Mouse (Mus musculus) neural tube, embryonic 15.5 days (tissue): ENCODE measurements around the gene Lpp. TPM values are rescaled to one million over a fixed set of nuclear protein-coding genes. Genes with fewer than 3 reads are reported as not detected.

Experiments used
- ATAC-seq: fragments of 200-750 bp; cut with Nextera tagmentation; 2 replicates; pipeline ENCODE4 v1.8.0; 2017; ENCODE audit warnings: mild to moderate bottlenecking, moderate TSS enrichment, moderate library complexity; ENCODE audit not compliant: low FRiP score
- H3K27ac ChIP-seq: fragments of 300-500 bp; sonication (generic); replicated peaks from 2 replicates; pipeline ENCODE4 v1.5.1; 2015; ENCODE audit warnings: mild to moderate bottlenecking, inconsistent platforms
- H3K27me3 ChIP-seq: fragments of 300-500 bp; sonication (generic); replicated peaks from 2 replicates; pipeline ENCODE4 v1.6.1; 2015; ENCODE audit warnings: inconsistent platforms
- H3K36me3 ChIP-seq: fragments of 300-500 bp; sonication (generic); 2 replicates; pipeline ENCODE4 v1.6.1; 2015; ENCODE audit warnings: inconsistent platforms
- H3K4me1 ChIP-seq: fragments of 300-500 bp; sonication (generic); 2 replicates; pipeline ENCODE4 v1.6.1; 2015; ENCODE audit warnings: inconsistent platforms
- H3K4me2 ChIP-seq: fragments of 300-500 bp; sonication (generic); 2 replicates; pipeline ENCODE4 v1.6.1; 2015; ENCODE audit warnings: inconsistent platforms, mild to moderate bottlenecking, moderate library complexity
- H3K4me3 ChIP-seq: fragments of 300-500 bp; sonication (generic); replicated peaks from 2 replicates; pipeline ENCODE4 v1.5.1; 2015; ENCODE audit warnings: mild to moderate bottlenecking, inconsistent platforms
- H3K9ac ChIP-seq: fragments of 300-500 bp; sonication (generic); replicated peaks from 2 replicates; pipeline ENCODE4 v1.6.1; 2015; ENCODE audit warnings: mild to moderate bottlenecking, inconsistent platforms
- H3K9me3 ChIP-seq: fragments of 300-500 bp; sonication (generic); replicated peaks from 2 replicates; pipeline ENCODE4 v1.6.1; 2016; ENCODE audit warnings: inconsistent platforms
- WGBS: fragments of 180-500 bp; shearing (Covaris S2); methylation state at CpG from one replicate; pipeline ENCODE4 v1.1.7; 2015; ENCODE audit warnings: mixed read lengths; 5-methylcytosine and 5-hydroxymethylcytosine counted together
- polyA plus RNA-seq: library from polyadenylated mRNA; unstranded; fragments of >200 nt; fragmentation: Nextera tagmentation; extraction: Ambion mirVana; gene quantifications from 2 replicates; pipeline ENCODE4 v1.2.1, GENCODE M21; 2015

Gene Lpp
- polyA plus RNA-seq, 1 experiment from 2014 or later: 10.6 TPM

GRCm38 (mm10) chr16:24400776-24401175, 7.5 kb downstream of the Lpp start:
- Histone ChIP-seq H3K36me3 (no peaks in the 10 kb centered on the region), H3K27me3 (0 out of 2 replicates have a peak, but pooled peaks cover 2% of the 10 kb centered on the region), H3K4me1 (peaks cover 6% of the 10 kb centered on the region; the same call in 1 of the 2 replicates), H3K9ac (no peak overlapping the region), H3K9me3 (no peaks in the 10 kb centered on the region; the same call in 1 of the 2 replicates), H3K4me2 (no peak overlapping the region), H3K27ac (no peak overlapping the region), H3K4me3 (no peak overlapping the region)
- ATAC-seq: no peak
- WGBS: 91% methylated on average over 2 of the region's 2 CpGs

- ATAC-seq: no peak
- H3K4me2 ChIP-seq: no peak overlapping the region
- 89% methylated on average over 4 of the region's 4 CpGs for WGBS
- H3K9ac ChIP-seq: no peak overlapping the region
- no peak overlapping the region for H3K27ac ChIP-seq
- H3K4me1 ChIP-seq: peaks cover 3% of the 10 kb centered on the region; the same call in 1 of the 2 replicates
- H3K9me3 ChIP-seq: no peaks in the 10 kb centered on the region; the same call in 1 of the 2 replicates
- H3K36me3 ChIP-seq: no peaks in the 10 kb centered on the region
- H3K27me3 ChIP-seq: no peaks in the 10 kb centered on the region
- no peak overlapping the region for H3K4me3 ChIP-seq
Measured at GRCm38 (mm10) chr16:24402801-24403200, 9.5 kb downstream of the Lpp start.

GRCm38 (mm10) chr16:24403733-24404380, 10.6 kb downstream of the Lpp start:
- WGBS: 82% methylated on average over 8 of the region's 8 CpGs
- no peak overlapping the region for H3K4me3 ChIP-seq
- no peak for ATAC-seq
- H3K4me1 ChIP-seq: peaks cover 3% of the 10 kb centered on the region; the same call in 1 of the 2 replicates
- H3K9ac ChIP-seq: no peak overlapping the region
- no peaks in the 10 kb centered on the region; the same call in 1 of the 2 replicates for H3K9me3 ChIP-seq
- H3K27me3 ChIP-seq: no peaks in the 10 kb centered on the region
- no peaks in the 10 kb centered on the region for H3K36me3 ChIP-seq
- H3K27ac ChIP-seq: no peak overlapping the region
- H3K4me2 ChIP-seq: no peak overlapping the region

GRCm38 (mm10) chr16:24406521-24406920, 13.2 kb downstream of the Lpp start:
- Histone ChIP-seq H3K4me3 (no peak overlapping the region), H3K9ac (no peak overlapping the region), H3K4me2 (no peak overlapping the region), H3K27me3 (no peaks in the 10 kb centered on the region), H3K27ac (no peak overlapping the region), H3K9me3 (no peaks in the 10 kb centered on the region), H3K4me1 (no peaks in the 10 kb centered on the region), H3K36me3 (no peaks in the 10 kb centered on the region)
- ATAC-seq: no peak
- 93% methylated on average over 2 of the region's 2 CpGs for WGBS

- ATAC-seq: no peak
- Histone ChIP-seq H3K9me3 (no peaks in the 10 kb centered on the region), H3K27ac (no peak overlapping the region), H3K4me2 (no peak overlapping the region), H3K27me3 (no peaks in the 10 kb centered on the region), H3K4me1 (no peaks in the 10 kb centered on the region), H3K9ac (no peak overlapping the region), H3K4me3 (no peak overlapping the region), H3K36me3 (no peaks in the 10 kb centered on the region)
- 91% methylated on average over 6 of the region's 6 CpGs for WGBS
Measured at GRCm38 (mm10) chr16:24411281-24411680, 18.0 kb downstream of the Lpp start.

- Histone ChIP-seq H3K4me3 (no peak overlapping the region), H3K27ac (no peak overlapping the region), H3K4me2 (no peak overlapping the region), H3K36me3 (no peaks in the 10 kb centered on the region), H3K4me1 (no peaks in the 10 kb centered on the region), H3K9me3 (no peaks in the 10 kb centered on the region), H3K9ac (no peak overlapping the region), H3K27me3 (no peaks in the 10 kb centered on the region)
- ATAC-seq: no peak
- 94% methylated on average over 5 of the region's 5 CpGs for WGBS
Measured at GRCm38 (mm10) chr16:24412193-24412592, 18.9 kb downstream of the Lpp start.

GRCm38 (mm10) chr16:24413059-24413458, 19.8 kb downstream of the Lpp start:
- no peak overlapping the region for H3K9ac ChIP-seq
- no peak overlapping the region for H3K27ac ChIP-seq
- H3K4me1 ChIP-seq: no peaks in the 10 kb centered on the region
- H3K4me3 ChIP-seq: no peak overlapping the region
- no peaks in the 10 kb centered on the region for H3K27me3 ChIP-seq
- H3K4me2 ChIP-seq: no peak overlapping the region
- no peaks in the 10 kb centered on the region for H3K9me3 ChIP-seq
- ATAC-seq: no peak
- WGBS: 80% methylated on average over 4 of the region's 4 CpGs
- H3K36me3 ChIP-seq: no peaks in the 10 kb centered on the region

GRCm38 (mm10) chr16:24418022-24418421, 24.7 kb downstream of the Lpp start:
- Histone ChIP-seq H3K27ac (no peak overlapping the region), H3K4me3 (no peak overlapping the region), H3K9me3 (no peaks in the 10 kb centered on the region), H3K27me3 (no peaks in the 10 kb centered on the region), H3K9ac (no peak overlapping the region), H3K4me1 (peaks cover 10% of the 10 kb centered on the region), H3K4me2 (no peak overlapping the region), H3K36me3 (no peaks in the 10 kb centered on the region)
- no peak for ATAC-seq
- 77% methylated on average over 4 of the region's 4 CpGs for WGBS

GRCm38 (mm10) chr16:24420603-24421120, 27.4 kb downstream of the Lpp start:
- WGBS: 74% methylated on average over 5 of the region's 5 CpGs

GRCm38 (mm10) chr16:24421687-24422418, 28.5 kb downstream of the Lpp start:
- Histone ChIP-seq H3K27me3 (no peaks in the 10 kb centered on the region), H3K4me1 (peaks cover 10% of the 10 kb centered on the region), H3K27ac (no peak overlapping the region), H3K4me3 (no peak overlapping the region), H3K9me3 (no peaks in the 10 kb centered on the region), H3K9ac (no peak overlapping the region), H3K36me3 (no peaks in the 10 kb centered on the region), H3K4me2 (no peak overlapping the region)
- WGBS: 58% methylated on average over 4 of the region's 4 CpGs
- ATAC-seq: no peak

More at GRCm38 (mm10) chr16:24420603-24421120, 27.4 kb downstream of the Lpp start:
- Histone ChIP-seq H3K36me3 (no peaks in the 10 kb centered on the region), H3K4me3 (no peak overlapping the region), H3K4me2 (no peak overlapping the region), H3K27ac (no peak overlapping the region), H3K9me3 (no peaks in the 10 kb centered on the region), H3K9ac (no peak overlapping the region), H3K4me1 (peaks cover 10% of the 10 kb centered on the region), H3K27me3 (no peaks in the 10 kb centered on the region)
- no peak for ATAC-seq

GRCm38 (mm10) chr16:24423196-24423595, 29.9 kb downstream of the Lpp start:
- no peak overlapping the region for H3K9ac ChIP-seq
- WGBS: 39% methylated on average over 4 of the region's 4 CpGs
- H3K27me3 ChIP-seq: no peaks in the 10 kb centered on the region
- peaks cover 10% of the 10 kb centered on the region for H3K4me1 ChIP-seq
- no peaks in the 10 kb centered on the region for H3K9me3 ChIP-seq
- H3K4me3 ChIP-seq: no peak overlapping the region
- no peak for ATAC-seq
- no peak overlapping the region for H3K27ac ChIP-seq
- no peaks in the 10 kb centered on the region for H3K36me3 ChIP-seq
- no peak overlapping the region for H3K4me2 ChIP-seq

- Histone ChIP-seq H3K36me3 (no peaks in the 10 kb centered on the region), H3K27ac (no peak overlapping the region), H3K4me3 (no peak overlapping the region), H3K4me1 (peaks cover 10% of the 10 kb centered on the region), H3K9ac (no peak overlapping the region), H3K9me3 (no peaks in the 10 kb centered on the region), H3K27me3 (no peaks in the 10 kb centered on the region), H3K4me2 (no peak overlapping the region)
- 83% methylated on average over 4 of the region's 4 CpGs for WGBS
- no peak for ATAC-seq
Measured at GRCm38 (mm10) chr16:24423751-24424150, 30.4 kb downstream of the Lpp start.
